Mouse (Mus musculus): ENCODE measurements around the gene Ccdc47. TPM values are rescaled to one million over a fixed set of nuclear protein-coding genes. Genes with fewer than 3 reads are reported as not detected.

Gene Ccdc47
- polyA plus RNA-seq (2012; ENCODE audit: insufficient read depth, insufficient read length, low replicate concordance, missing spikeins): not detected in 2 replicates

- TF ChIP-seq CTCF (IDR thresholded peaks at IDR 0.05; ENCODE audit: insufficient read depth, low read depth, low read length): no peak
- TF ChIP-seq POLR2A (IDR thresholded peaks at IDR 0.05; ENCODE audit: insufficient read depth, low read depth, low read length): peak; percentile 57
- Histone ChIP-seq H3K4me1 (ENCODE audit: control insufficient read depth, insufficient read depth, low read length) (peaks cover 7% of the 10 kb centered on the region), H3K4me3 (ENCODE audit: insufficient read depth, low read depth, low read length) (peak within 1 kb of the TSS; percentile 76)
These were observed at the start of gene Ccdc47 for GRCm38 (mm10) chr11:106215927-106216729. Ccdc47 (minus strand) TSS chr11:106216344.

GRCm38 (mm10) chr11:106265570-106265969 lies 49.4 kb upstream of the Ccdc47 start:
- TF ChIP-seq CTCF (IDR thresholded peaks at IDR 0.05; ENCODE audit: insufficient read depth, low read depth, low read length) (no peak), POLR2A (IDR thresholded peaks at IDR 0.05; ENCODE audit: insufficient read depth, low read depth, low read length) (no peak)
- peaks cover 31% of the 10 kb centered on the region for H3K4me1 ChIP-seq (ENCODE audit: control insufficient read depth, insufficient read depth, low read length)
- no peak overlapping the region for H3K27ac ChIP-seq (ENCODE audit: insufficient read depth, low read depth, low read length)
- H3K4me3 ChIP-seq (ENCODE audit: insufficient read depth, low read depth, low read length): no peak overlapping the region
- WGBS: 93% methylated on average over 4 of the region's 4 CpGs

More at GRCm38 (mm10) chr11:106215927-106216729, at the start of gene Ccdc47:
- WGBS: under 1% methylated on average over 46 of the region's 46 CpGs
- peak within 1 kb of the TSS; percentile 92 for H3K27ac ChIP-seq (ENCODE audit: insufficient read depth, low read depth, low read length)

GRCm38 (mm10) chr11:106264988-106265387 lies 48.8 kb upstream of the Ccdc47 start:
- TF ChIP-seq CTCF (IDR thresholded peaks at IDR 0.05; ENCODE audit: insufficient read depth, low read depth, low read length) (no peak), POLR2A (IDR thresholded peaks at IDR 0.05; ENCODE audit: insufficient read depth, low read depth, low read length) (no peak)
- 83% methylated on average over 15 of the region's 15 CpGs for WGBS
- Histone ChIP-seq H3K27ac (ENCODE audit: insufficient read depth, low read depth, low read length) (no peak overlapping the region), H3K4me3 (ENCODE audit: insufficient read depth, low read depth, low read length) (no peak overlapping the region), H3K4me1 (ENCODE audit: control insufficient read depth, insufficient read depth, low read length) (peaks cover 29% of the 10 kb centered on the region)

GRCm38 (mm10) chr11:106263963-106264362 lies 47.8 kb upstream of the Ccdc47 start:
- TF ChIP-seq CTCF (IDR thresholded peaks at IDR 0.05; ENCODE audit: insufficient read depth, low read depth, low read length) (no peak), POLR2A (IDR thresholded peaks at IDR 0.05; ENCODE audit: insufficient read depth, low read depth, low read length) (no peak)
- WGBS: 89% methylated on average over 9 of the region's 9 CpGs
- Histone ChIP-seq H3K4me1 (ENCODE audit: control insufficient read depth, insufficient read depth, low read length) (peaks cover 24% of the 10 kb centered on the region), H3K4me3 (ENCODE audit: insufficient read depth, low read depth, low read length) (no peak overlapping the region), H3K27ac (ENCODE audit: insufficient read depth, low read depth, low read length) (no peak overlapping the region)

- 60% methylated on average over 14 of the region's 14 CpGs for WGBS
- Histone ChIP-seq H3K4me1 (ENCODE audit: control insufficient read depth, insufficient read depth, low read length) (peaks cover 16% of the 10 kb centered on the region), H3K4me3 (ENCODE audit: insufficient read depth, low read depth, low read length) (no peak overlapping the region), H3K27ac (ENCODE audit: insufficient read depth, low read depth, low read length) (no peak overlapping the region)
- no peak for TF ChIP-seq POLR2A (IDR thresholded peaks at IDR 0.05; ENCODE audit: insufficient read depth, low read depth, low read length)
- TF ChIP-seq CTCF (IDR thresholded peaks at IDR 0.05; ENCODE audit: insufficient read depth, low read depth, low read length): no peak
These were observed 44.8 kb upstream of the Ccdc47 start for GRCm38 (mm10) chr11:106260826-106261450.

GRCm38 (mm10) chr11:106256775-106257174 lies 40.6 kb upstream of the Ccdc47 start:
- 57% methylated on average over 5 of the region's 5 CpGs for WGBS
- TF ChIP-seq POLR2A (IDR thresholded peaks at IDR 0.05; ENCODE audit: insufficient read depth, low read depth, low read length) (no peak), CTCF (IDR thresholded peaks at IDR 0.05; ENCODE audit: insufficient read depth, low read depth, low read length) (no peak)
- Histone ChIP-seq H3K4me1 (ENCODE audit: control insufficient read depth, insufficient read depth, low read length) (peaks cover 19% of the 10 kb centered on the region), H3K4me3 (ENCODE audit: insufficient read depth, low read depth, low read length) (no peak overlapping the region), H3K27ac (ENCODE audit: insufficient read depth, low read depth, low read length) (no peak overlapping the region)

- peak within 1 kb of the TSS; percentile 52; the same call in 1 of the 2 replicates for H3K27ac ChIP-seq (ENCODE audit: insufficient read depth, low read depth, low read length)
- H3K4me1 ChIP-seq (ENCODE audit: control insufficient read depth, insufficient read depth, low read length): peaks cover 12% of the 10 kb centered on the region
- WGBS: under 1% methylated on average over 42 of the region's 42 CpGs
- peak within 1 kb of the TSS; percentile 62 for H3K4me3 ChIP-seq (ENCODE audit: insufficient read depth, low read depth, low read length)
- TF ChIP-seq POLR2A (IDR thresholded peaks at IDR 0.05; ENCODE audit: insufficient read depth, low read depth, low read length): peak; percentile 87
- TF ChIP-seq CTCF (IDR thresholded peaks at IDR 0.05; ENCODE audit: insufficient read depth, low read depth, low read length): no peak
These were observed 39.7 kb upstream of the Ccdc47 start, which contains the start of the genes Ftsj3 and Psmc5 for GRCm38 (mm10) chr11:106255685-106256451. Ftsj3 (minus strand) TSS chr11:106256079. Psmc5 (plus strand) TSS chr11:106256154.

- Histone ChIP-seq H3K27ac (ENCODE audit: insufficient read depth, low read depth, low read length) (no peak overlapping the region), H3K4me1 (ENCODE audit: control insufficient read depth, insufficient read depth, low read length) (peaks cover 12% of the 10 kb centered on the region), H3K4me3 (ENCODE audit: insufficient read depth, low read depth, low read length) (peak overlapping the region; percentile 62)
- TF ChIP-seq POLR2A (IDR thresholded peaks at IDR 0.05; ENCODE audit: insufficient read depth, low read depth, low read length): no peak
- TF ChIP-seq CTCF (IDR thresholded peaks at IDR 0.05; ENCODE audit: insufficient read depth, low read depth, low read length): no peak
- WGBS: 2% methylated on average over 22 of the region's 22 CpGs
These were observed 39.0 kb upstream of the Ccdc47 start for GRCm38 (mm10) chr11:106255174-106255573.

Data from olfactory bulb, adult 2 months (tissue).